Mouse (Mus musculus): ENCODE measurements around the gene Ppp2r5c. TPM values are rescaled to one million over a fixed set of nuclear protein-coding genes. Genes with fewer than 3 reads are reported as not detected.

The Ppp2r5c gene
- polyA plus RNA-seq, 1 experiment from 2014 or later: 102 TPM

DNA sequence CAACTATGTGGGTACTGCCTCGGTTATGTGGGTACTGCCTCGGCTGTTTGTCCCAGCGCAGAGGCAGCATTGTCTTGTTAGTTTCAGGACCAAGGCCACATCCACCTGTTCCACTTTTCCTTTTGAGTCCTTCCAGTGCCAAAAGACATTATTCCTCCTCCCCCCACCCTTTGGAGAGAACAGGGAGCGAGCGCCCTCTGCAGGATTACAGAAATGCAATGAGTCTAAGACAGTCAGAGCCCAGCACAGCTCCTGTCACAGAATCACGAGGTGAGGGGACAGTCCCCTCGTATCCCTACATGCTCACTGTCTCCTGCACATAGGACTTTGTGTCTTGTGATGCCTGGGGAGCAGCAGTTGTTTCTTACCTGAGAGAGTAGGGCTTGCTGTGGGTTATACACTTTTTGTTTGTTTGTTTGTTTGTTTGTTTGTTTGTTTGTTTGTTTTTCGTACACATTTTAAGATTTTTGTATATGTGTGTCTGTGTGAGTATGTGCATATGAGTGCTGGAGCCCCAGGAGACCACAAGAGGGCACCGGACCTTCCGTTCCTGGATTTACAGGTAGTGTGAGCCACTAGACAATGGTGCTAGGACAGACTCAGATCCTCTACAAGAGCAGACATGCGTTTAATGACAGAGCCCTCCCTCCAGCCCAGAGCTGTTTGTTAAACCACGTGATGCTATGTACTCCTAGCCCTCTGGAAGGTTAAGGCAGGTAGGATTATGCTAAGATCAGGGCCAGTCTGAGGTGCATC, 43.2 kb downstream of the Ppp2r5c start:
- Histone ChIP-seq H3K4me2 (replicated peaks; ENCODE audit: low read depth, low read length) (no peak overlapping the region), H3K27me3 (replicated peaks; ENCODE audit: insufficient read depth, low read length) (no peaks in the 10 kb centered on the region), H3K4me1 (ENCODE audit: insufficient read depth, low read depth, low read length) (peaks cover 18% of the 10 kb centered on the region; the same call in 1 of the 2 replicates), H3K9me3 (ENCODE audit: low read length) (no peaks in the 10 kb centered on the region), H3K4me3 (ENCODE audit: low read depth, low read length) (no peak overlapping the region), H3K27ac (ENCODE audit: low read length) (no peak overlapping the region), H3K36me3 (ENCODE audit: insufficient read depth, low read length) (no peaks in the 10 kb centered on the region), H3K9ac (replicated peaks; ENCODE audit: low read depth) (no peak overlapping the region)
- DNase-seq (ENCODE audit: low spot score) (no peak), ATAC-seq (no peak)
- 89% methylated on average over 12 of the region's 12 CpGs for WGBS
- no peak for TF ChIP-seq EP300 (IDR thresholded peaks at IDR 0.05)
- TF ChIP-seq CTCF (IDR thresholded peaks at IDR 0.05): peak; percentile 50

DNA sequence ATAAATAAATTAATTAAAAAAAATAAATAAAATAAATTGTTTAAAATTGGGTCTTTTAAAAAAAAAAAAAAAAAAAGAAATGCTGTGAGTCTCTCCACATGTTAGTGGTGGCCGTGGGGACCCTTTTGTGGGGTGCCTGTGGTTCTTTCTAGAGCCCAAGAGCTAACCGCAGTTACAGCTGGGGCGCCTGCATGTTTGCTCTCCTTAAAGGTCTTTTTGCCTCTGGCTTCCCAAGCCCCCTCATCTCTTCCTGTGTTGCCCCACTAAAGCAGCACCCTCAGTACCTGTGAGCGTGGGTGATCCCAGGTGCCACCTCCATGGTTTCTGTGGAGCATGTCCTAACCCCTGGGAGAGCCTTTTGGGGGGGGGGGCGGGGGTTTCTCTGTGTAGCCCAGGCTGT, 45.5 kb downstream of the Ppp2r5c start:
- Histone ChIP-seq H3K36me3 (ENCODE audit: insufficient read depth, low read length) (no peaks in the 10 kb centered on the region), H3K4me2 (replicated peaks; ENCODE audit: low read depth, low read length) (no peak overlapping the region), H3K4me3 (ENCODE audit: low read depth, low read length) (no peak overlapping the region), H3K27me3 (replicated peaks; ENCODE audit: insufficient read depth, low read length) (no peaks in the 10 kb centered on the region), H3K4me1 (ENCODE audit: insufficient read depth, low read depth, low read length) (peaks cover 13% of the 10 kb centered on the region; the same call in 1 of the 2 replicates), H3K9ac (replicated peaks; ENCODE audit: low read depth) (no peak overlapping the region), H3K9me3 (ENCODE audit: low read length) (no peaks in the 10 kb centered on the region), H3K27ac (ENCODE audit: low read length) (no peak overlapping the region)
- DNase-seq (ENCODE audit: low spot score): no peak
- TF ChIP-seq CTCF (IDR thresholded peaks at IDR 0.05): no peak
- 89% methylated on average over 5 of the region's 5 CpGs for WGBS
- ATAC-seq: no peak

DNA sequence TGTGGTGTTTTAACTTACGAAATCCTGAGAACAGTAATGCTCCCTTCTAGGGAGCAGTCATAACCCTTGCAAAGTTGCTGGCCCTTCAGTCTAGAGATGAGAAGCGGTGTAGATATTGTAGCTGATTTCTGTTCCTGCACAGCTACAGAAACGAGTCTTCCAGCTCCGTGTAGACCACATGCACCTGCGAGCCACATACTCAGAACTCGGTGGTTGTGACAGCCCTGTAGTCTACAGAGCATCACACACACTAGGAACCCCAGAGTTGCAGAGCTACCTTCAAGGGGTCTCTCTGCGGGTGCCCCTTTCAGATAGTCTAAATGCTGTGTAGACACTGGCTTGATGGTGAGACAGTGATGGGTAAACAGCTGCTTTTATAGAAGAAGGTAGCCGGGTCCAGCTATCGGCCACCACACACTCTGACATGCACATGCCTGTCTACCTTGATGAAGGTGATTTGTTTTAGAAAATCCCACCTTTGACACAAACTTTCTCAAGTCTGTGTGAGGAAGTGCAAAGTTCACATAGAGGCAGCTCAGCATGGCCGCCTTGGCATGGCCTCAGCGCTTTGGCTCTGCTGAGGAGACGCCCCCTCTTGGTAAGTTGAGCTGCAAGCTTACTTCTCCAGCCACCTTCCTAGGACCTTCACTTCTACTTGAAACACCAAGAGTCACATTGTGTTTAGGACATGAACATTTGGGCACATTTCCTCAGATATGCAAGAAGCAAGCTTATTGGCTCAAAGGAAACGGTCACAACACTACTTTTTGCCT, 46.9 kb downstream of the Ppp2r5c start:
- Histone ChIP-seq H3K4me3 (ENCODE audit: low read depth, low read length) (no peak overlapping the region), H3K27ac (ENCODE audit: low read length) (no peak overlapping the region), H3K9ac (replicated peaks; ENCODE audit: low read depth) (no peak overlapping the region), H3K36me3 (ENCODE audit: insufficient read depth, low read length) (no peaks in the 10 kb centered on the region), H3K4me2 (replicated peaks; ENCODE audit: low read depth, low read length) (no peak overlapping the region), H3K27me3 (replicated peaks; ENCODE audit: insufficient read depth, low read length) (no peaks in the 10 kb centered on the region), H3K4me1 (ENCODE audit: insufficient read depth, low read depth, low read length) (peaks cover 5% of the 10 kb centered on the region), H3K9me3 (ENCODE audit: low read length) (no peaks in the 10 kb centered on the region)
- DNase-seq (ENCODE audit: low spot score): no peak
- WGBS: 92% methylated on average over 13 of the region's 13 CpGs
- TF ChIP-seq EP300 (IDR thresholded peaks at IDR 0.05) (no peak), CTCF (IDR thresholded peaks at IDR 0.05) (no peak)
- no peak for ATAC-seq

DNA sequence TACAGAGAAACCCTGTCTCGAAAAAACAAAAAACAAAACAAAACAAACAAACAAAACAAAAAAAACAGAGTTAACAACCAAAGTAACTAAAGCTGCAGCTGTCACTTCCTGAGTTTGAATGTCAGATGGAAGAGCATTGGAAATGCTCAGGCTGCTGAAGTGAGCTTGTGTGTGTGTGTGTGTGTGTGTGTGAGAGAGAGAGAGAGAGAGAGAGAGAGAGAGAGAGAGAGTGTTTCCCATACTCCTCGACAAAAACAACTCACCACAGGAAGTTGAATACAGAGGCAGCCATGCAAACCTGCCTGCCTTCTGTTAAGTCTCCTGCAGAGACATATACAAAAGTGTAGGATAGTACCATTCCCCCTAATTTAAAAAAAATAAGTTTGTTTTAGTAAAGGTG, 47.9 kb downstream of the Ppp2r5c start:
- ATAC-seq (no peak), DNase-seq (ENCODE audit: low spot score) (no peak)
- H3K4me1 ChIP-seq (ENCODE audit: insufficient read depth, low read depth, low read length): peaks cover 13% of the 10 kb centered on the region
- no peak overlapping the region for H3K9ac ChIP-seq (replicated peaks; ENCODE audit: low read depth)
- 68% methylated on average over 2 of the region's 2 CpGs for WGBS
- no peaks in the 10 kb centered on the region for H3K9me3 ChIP-seq (ENCODE audit: low read length)
- TF ChIP-seq EP300 (IDR thresholded peaks at IDR 0.05): no peak
- no peak for TF ChIP-seq CTCF (IDR thresholded peaks at IDR 0.05)
- no peak overlapping the region for H3K4me3 ChIP-seq (ENCODE audit: low read depth, low read length)
- no peaks in the 10 kb centered on the region for H3K27me3 ChIP-seq (replicated peaks; ENCODE audit: insufficient read depth, low read length)
- no peaks in the 10 kb centered on the region for H3K36me3 ChIP-seq (ENCODE audit: insufficient read depth, low read length)
- H3K27ac ChIP-seq (ENCODE audit: low read length): no peak overlapping the region
- H3K4me2 ChIP-seq (replicated peaks; ENCODE audit: low read depth, low read length): no peak overlapping the region

DNA sequence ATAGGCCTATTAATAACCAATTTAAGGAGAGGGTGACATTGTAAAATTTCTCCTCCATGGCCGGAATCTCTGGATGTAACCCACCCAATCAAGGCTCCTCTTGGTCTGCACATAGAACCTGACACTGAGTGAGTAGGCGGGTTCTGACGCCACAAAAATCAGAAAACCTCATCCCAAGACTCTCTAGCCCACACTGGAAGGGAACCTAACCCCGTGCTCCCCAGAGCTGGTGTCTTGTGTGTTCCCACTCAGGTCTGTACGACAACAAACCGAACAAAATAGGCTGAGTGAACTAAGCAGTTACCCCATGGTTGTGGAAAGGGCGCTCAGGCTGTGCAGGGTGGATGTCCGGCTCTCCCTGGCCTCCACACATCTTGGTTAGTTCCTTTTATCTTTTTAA, 48.3 kb downstream of the Ppp2r5c start:
- H3K27ac ChIP-seq (ENCODE audit: low read length): no peak overlapping the region
- peaks cover 14% of the 10 kb centered on the region for H3K4me1 ChIP-seq (ENCODE audit: insufficient read depth, low read depth, low read length)
- 94% methylated on average over 8 of the region's 8 CpGs for WGBS
- H3K9me3 ChIP-seq (ENCODE audit: low read length): no peaks in the 10 kb centered on the region
- no peak overlapping the region for H3K4me3 ChIP-seq (ENCODE audit: low read depth, low read length)
- no peaks in the 10 kb centered on the region for H3K27me3 ChIP-seq (replicated peaks; ENCODE audit: insufficient read depth, low read length)
- no peaks in the 10 kb centered on the region for H3K36me3 ChIP-seq (ENCODE audit: insufficient read depth, low read length)
- no peak overlapping the region for H3K4me2 ChIP-seq (replicated peaks; ENCODE audit: low read depth, low read length)
- ATAC-seq (no peak), DNase-seq (ENCODE audit: low spot score) (no peak)
- TF ChIP-seq CTCF (IDR thresholded peaks at IDR 0.05) (no peak), EP300 (IDR thresholded peaks at IDR 0.05) (no peak)
- no peak overlapping the region for H3K9ac ChIP-seq (replicated peaks; ENCODE audit: low read depth)

DNA sequence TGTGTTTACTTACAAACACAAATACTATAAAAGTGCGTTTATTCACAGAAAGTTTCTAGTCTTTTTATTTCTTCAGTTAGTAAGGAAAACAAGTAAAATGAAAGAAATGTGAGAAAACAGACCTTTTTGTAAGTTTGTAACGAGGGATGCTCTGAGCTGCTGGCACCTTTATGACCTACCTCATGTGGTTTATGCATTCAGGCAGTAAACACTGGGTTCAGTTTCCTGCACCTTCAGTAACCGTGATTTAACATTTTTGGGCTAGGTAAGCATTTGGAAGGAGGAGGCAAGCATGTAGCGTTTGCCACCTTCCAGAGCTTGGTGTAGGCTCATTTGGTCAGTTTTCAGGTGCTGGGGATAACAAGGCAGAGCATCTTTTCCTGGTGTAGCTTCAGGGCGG, 49.1 kb downstream of the Ppp2r5c start:
- Histone ChIP-seq H3K9ac (replicated peaks; ENCODE audit: low read depth) (no peak overlapping the region), H3K27me3 (replicated peaks; ENCODE audit: insufficient read depth, low read length) (no peaks in the 10 kb centered on the region), H3K27ac (ENCODE audit: low read length) (no peak overlapping the region), H3K4me3 (ENCODE audit: low read depth, low read length) (no peak overlapping the region), H3K4me2 (replicated peaks; ENCODE audit: low read depth, low read length) (no peak overlapping the region), H3K9me3 (ENCODE audit: low read length) (no peaks in the 10 kb centered on the region), H3K4me1 (ENCODE audit: insufficient read depth, low read depth, low read length) (peaks cover 14% of the 10 kb centered on the region), H3K36me3 (ENCODE audit: insufficient read depth, low read length) (no peaks in the 10 kb centered on the region)
- DNase-seq (ENCODE audit: low spot score) (no peak), ATAC-seq (no peak)
- 84% methylated on average over 5 of the region's 5 CpGs for WGBS
- no peak for TF ChIP-seq CTCF (IDR thresholded peaks at IDR 0.05)
- no peak for TF ChIP-seq EP300 (IDR thresholded peaks at IDR 0.05)
